Comparison of ENCODE assay signal across 30 mouse cellular contexts in the genomic region with DNA sequence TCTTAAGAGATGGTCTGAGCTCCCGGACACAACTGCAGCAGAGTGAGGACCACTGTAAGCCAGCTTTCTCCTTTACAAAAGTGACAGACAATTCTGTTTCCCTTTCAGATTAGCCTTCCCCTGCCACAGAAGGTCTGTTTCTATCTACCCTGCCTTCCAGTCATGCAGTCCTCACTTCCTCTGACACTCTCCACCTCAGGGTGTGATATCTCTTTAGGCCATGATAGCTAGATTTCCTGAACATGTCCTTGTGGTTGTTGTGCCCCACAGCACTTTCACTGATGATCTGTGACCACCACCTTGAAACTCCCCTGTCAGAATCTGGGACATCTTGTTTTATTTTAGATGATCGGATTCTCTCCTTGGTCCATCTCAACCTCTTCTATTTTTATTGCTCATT.
DNase-seq lines count a peak whose midpoint lies in the region; ATAC-seq and TF ChIP-seq lines count a peak whose summit lies in the region.
"Had no signal": no experiment of that assay in that cellular context is flagged by ENCODE, and none has a peak within 500 bp of the region (broad histone marks: within the 10 kb centered on the region; RNA-seq: fewer than 3 reads in every experiment).

No protein-coding gene starts in this region.

- DNase-seq in 416B (ENCODE audit: low read depth) (peak; percentile 75), MEL-GATA-1-ER (ENCODE audit: extremely low read depth, low read depth) (peak; percentile 94)
- no peak for DNase-seq in liver, postnatal 0 days
- DNase-seq in adrenal gland, adult 8-10 months: no peak
- no peak for DNase-seq in hindbrain, embryonic 10.5 days (ENCODE audit: low spot score)
- DNase-seq in hindbrain, embryonic 14.5 days (ENCODE audit: low spot score): no peak
- DNase-seq: adrenal gland, postnatal 14 days; B cell, adult 2 months; cerebellum, adult 11-12 months; cerebellum, adult 9-11 months; gastrocnemius, adult 2 months; gastrocnemius, postnatal 36 days; heart, postnatal 36 days; kidney, adult 2 months; kidney, postnatal 36 days; lung, adult 2 months; lung, postnatal 10 days had no signal

- H3K9me3 ChIP-seq in liver, embryonic 12.5 days (replicated peaks): no peaks in the 10 kb centered on the region
- no peaks in the 10 kb centered on the region for H3K9me3 ChIP-seq in liver, postnatal 0 days (ENCODE audit: low read length)
- no peaks in the 10 kb centered on the region for H3K9me3 ChIP-seq in hindbrain, embryonic 10.5 days
- H3K9me3 ChIP-seq in hindbrain, embryonic 14.5 days (ENCODE audit: control insufficient read depth, low read length): no peaks in the 10 kb centered on the region
- H3K9me3 ChIP-seq: embryonic facial prominence, embryonic 13.5 days; forebrain, embryonic 10.5 days; forebrain, embryonic 15.5 days; heart, embryonic 15.5 days; hindbrain, embryonic 15.5 days; limb, embryonic 13.5 days; midbrain, embryonic 12.5 days; neural tube, embryonic 13.5 days had no signal

- 16% methylated on average over 2 of the region's 2 CpGs for WGBS in liver, embryonic 12.5 days (ENCODE audit: insufficient replicate concordance)
- WGBS in liver, postnatal 0 days (ENCODE audit: insufficient replicate concordance): 31% methylated on average over 2 of the region's 2 CpGs
- WGBS in hindbrain, embryonic 10.5 days: 89% methylated on average over 2 of the region's 2 CpGs
- 95% methylated on average over 2 of the region's 2 CpGs for WGBS in hindbrain, embryonic 14.5 days

- TF ChIP-seq CTCF in liver, postnatal 0 days (IDR thresholded peaks at IDR 0.05; ENCODE audit: low read depth): no peak

- no peak for TF ChIP-seq EP300 in liver, postnatal 0 days (IDR thresholded peaks at IDR 0.05; ENCODE audit: low read depth)

- H3K27ac ChIP-seq in liver, embryonic 12.5 days: no peak overlapping the region
- no peak overlapping the region for H3K27ac ChIP-seq in liver, postnatal 0 days (ENCODE audit: low read depth)
- no peak overlapping the region for H3K27ac ChIP-seq in hindbrain, embryonic 10.5 days
- no peak overlapping the region for H3K27ac ChIP-seq in hindbrain, embryonic 14.5 days
- H3K27ac ChIP-seq: embryonic facial prominence, embryonic 13.5 days; forebrain, embryonic 10.5 days; forebrain, embryonic 15.5 days; gastrocnemius, adult 2 months; heart, embryonic 15.5 days; hindbrain, embryonic 15.5 days; layer of hippocampus, adult 2 months; limb, embryonic 13.5 days; macrophage; midbrain, embryonic 12.5 days; neural tube, embryonic 13.5 days had no signal

- no peaks in the 10 kb centered on the region for H3K27me3 ChIP-seq in liver, embryonic 12.5 days (replicated peaks)
- no peaks in the 10 kb centered on the region for H3K27me3 ChIP-seq in liver, postnatal 0 days (ENCODE audit: insufficient read depth, low read length)
- H3K27me3 ChIP-seq in hindbrain, embryonic 10.5 days (ENCODE audit: insufficient read depth, poor library complexity, severe bottlenecking): no peaks in the 10 kb centered on the region
- no peaks in the 10 kb centered on the region for H3K27me3 ChIP-seq in hindbrain, embryonic 14.5 days (ENCODE audit: control insufficient read depth, insufficient read depth, low read length)
- H3K27me3 ChIP-seq: embryonic facial prominence, embryonic 13.5 days; forebrain, embryonic 15.5 days; heart, embryonic 15.5 days; hindbrain, embryonic 15.5 days; limb, embryonic 13.5 days; midbrain, embryonic 12.5 days; neural tube, embryonic 13.5 days had no signal

- no peak overlapping the region for H3K4me2 ChIP-seq in liver, embryonic 12.5 days
- no peak overlapping the region for H3K4me2 ChIP-seq in liver, postnatal 0 days (ENCODE audit: low read depth, low read length)
- H3K4me2 ChIP-seq in hindbrain, embryonic 14.5 days (replicated peaks): no peak overlapping the region
- H3K4me2 ChIP-seq: embryonic facial prominence, embryonic 13.5 days; forebrain, embryonic 15.5 days; heart, embryonic 15.5 days; hindbrain, embryonic 15.5 days; limb, embryonic 13.5 days; midbrain, embryonic 12.5 days; neural tube, embryonic 13.5 days had no signal

- H3K9ac ChIP-seq in liver, embryonic 12.5 days: no peak overlapping the region
- no peak overlapping the region for H3K9ac ChIP-seq in liver, postnatal 0 days (replicated peaks)
- no peak overlapping the region for H3K9ac ChIP-seq in hindbrain, embryonic 14.5 days
- H3K9ac ChIP-seq: embryonic facial prominence, embryonic 13.5 days; forebrain, embryonic 15.5 days; heart, embryonic 15.5 days; hindbrain, embryonic 15.5 days; limb, embryonic 13.5 days; midbrain, embryonic 12.5 days; neural tube, embryonic 13.5 days had no signal

- H3K4me1 ChIP-seq in liver, embryonic 12.5 days: peaks cover 12% of the 10 kb centered on the region
- H3K4me1 ChIP-seq in liver, postnatal 0 days (ENCODE audit: insufficient read depth): 0 out of 2 replicates have a peak, but pooled peaks cover 2% of the 10 kb centered on the region
- H3K4me1 ChIP-seq in hindbrain, embryonic 10.5 days (replicated peaks): no peaks in the 10 kb centered on the region
- no peaks in the 10 kb centered on the region for H3K4me1 ChIP-seq in hindbrain, embryonic 14.5 days (replicated peaks; ENCODE audit: control insufficient read depth, insufficient read depth, low read length)
- H3K4me1 ChIP-seq: embryonic facial prominence, embryonic 13.5 days; forebrain, embryonic 15.5 days; heart, embryonic 15.5 days; hindbrain, embryonic 15.5 days; limb, embryonic 13.5 days; midbrain, embryonic 12.5 days; neural tube, embryonic 13.5 days had no signal

- peak; percentile 78 for ATAC-seq in liver, embryonic 12.5 days
- peak; percentile 45 for ATAC-seq in liver, postnatal 0 days
- no peak for ATAC-seq in hindbrain, embryonic 14.5 days (ENCODE audit: low FRiP score)
- ATAC-seq: forebrain, embryonic 15.5 days; inflammation-experienced regulatory T-cells, adult 6 months had no signal

- no peak overlapping the region for H3K4me3 ChIP-seq in liver, embryonic 12.5 days
- H3K4me3 ChIP-seq in liver, postnatal 0 days (ENCODE audit: low read depth, low read length): no peak overlapping the region
- no peak overlapping the region for H3K4me3 ChIP-seq in hindbrain, embryonic 10.5 days
- H3K4me3 ChIP-seq in hindbrain, embryonic 14.5 days (replicated peaks; ENCODE audit: low read length): no peak overlapping the region
- H3K4me3 ChIP-seq: embryonic facial prominence, embryonic 13.5 days; forebrain, embryonic 10.5 days; forebrain, embryonic 15.5 days; gastrocnemius, adult 2 months; heart, embryonic 15.5 days; hindbrain, embryonic 15.5 days; layer of hippocampus, adult 2 months; limb, embryonic 13.5 days; midbrain, embryonic 12.5 days; myocyte; neural tube, embryonic 13.5 days had no signal

- H3K36me3 ChIP-seq in liver, embryonic 12.5 days: no peaks in the 10 kb centered on the region
- no peaks in the 10 kb centered on the region for H3K36me3 ChIP-seq in liver, postnatal 0 days (replicated peaks; ENCODE audit: insufficient read depth, low read length)
- no peaks in the 10 kb centered on the region for H3K36me3 ChIP-seq in hindbrain, embryonic 10.5 days
- H3K36me3 ChIP-seq in hindbrain, embryonic 14.5 days (replicated peaks; ENCODE audit: control insufficient read depth, insufficient read depth): no peaks in the 10 kb centered on the region
- H3K36me3 ChIP-seq: embryonic facial prominence, embryonic 13.5 days; forebrain, embryonic 10.5 days; forebrain, embryonic 15.5 days; heart, embryonic 15.5 days; hindbrain, embryonic 15.5 days; limb, embryonic 13.5 days; midbrain, embryonic 12.5 days; neural tube, embryonic 13.5 days had no signal

Comparison
In these comparisons a context has a peak if more than half of its experiments do, and no peak if none do; other contexts are left out.
1. DNase-seq: peak in 416B (single experiment) and MEL-GATA-1-ER (single experiment); none in liver, postnatal 0 days (single experiment), adrenal gland, adult 8-10 months (single experiment), hindbrain, embryonic 10.5 days (single experiment) and hindbrain, embryonic 14.5 days (single experiment).